Mouse (Mus musculus) stomach, embryonic 14.5 days (tissue): ENCODE results near the gene Cks2. TPM values are rescaled to one million over a fixed set of nuclear protein-coding genes. Genes with fewer than 3 reads are reported as not detected.
A peak's percentile ranks its signal among the peaks of the same experiment; 100 is the strongest.

ENCODE experiments used
- ATAC-seq: fragments of 200-750 bp; cut with Nextera tagmentation; 2 replicates; pipeline ENCODE4 v1.8.0; 2017; ENCODE audit warnings: low read depth, moderate TSS enrichment; ENCODE audit not compliant: insufficient number of reproducible peaks, insufficient read depth, low FRiP score
- H3K27ac ChIP-seq: fragments of 300-500 bp; sonication (generic); 2 replicates; pipeline ENCODE4 v1.5.1; 2014; ENCODE audit warnings: mild to moderate bottlenecking, low read length, moderate library complexity, mixed read lengths
- H3K27me3 ChIP-seq: fragments of 300-500 bp; sonication (generic); 2 replicates; pipeline ENCODE4 v1.6.1; 2014; ENCODE audit warnings: low read length, control low read depth, mixed read lengths; ENCODE audit not compliant: control insufficient read depth, insufficient read depth
- H3K36me3 ChIP-seq: fragments of 300-500 bp; sonication (generic); 2 replicates; pipeline ENCODE4 v1.6.1; 2014; ENCODE audit warnings: mild to moderate bottlenecking, control low read depth, low read length, moderate library complexity, mixed read lengths; ENCODE audit not compliant: control insufficient read depth, insufficient read depth
- H3K4me1 ChIP-seq: fragments of 300-500 bp; sonication (generic); 2 replicates; pipeline ENCODE4 v1.6.1; 2014; ENCODE audit warnings: low read length, control low read depth, mixed read lengths; ENCODE audit not compliant: control insufficient read depth, insufficient read depth
- H3K4me2 ChIP-seq: fragments of 300-500 bp; sonication (generic); replicated peaks from 2 replicates; pipeline ENCODE4 v1.6.1; 2014; ENCODE audit warnings: low read depth, low read length, control low read depth
- H3K4me3 ChIP-seq: fragments of 300-500 bp; sonication (generic); 2 replicates; pipeline ENCODE4 v1.5.1; 2014; ENCODE audit warnings: low read depth, low read length, control low read depth
- H3K9ac ChIP-seq: fragments of 300-500 bp; sonication (generic); replicated peaks from 2 replicates; pipeline ENCODE4 v1.6.1; 2014; ENCODE audit warnings: low read depth, mild to moderate bottlenecking, control low read depth, low read length, moderate library complexity, mixed read lengths
- H3K9me3 ChIP-seq: fragments of 300-500 bp; sonication (generic); 2 replicates; pipeline ENCODE4 v1.6.1; 2016; ENCODE audit warnings: low read depth, low read length, control low read depth; ENCODE audit not compliant: control insufficient read depth
- WGBS: fragments of 180-500 bp; shearing (Covaris S2); extraction: QIAGEN DNeasy Blood & Tissue Kit; methylation state at CpG from one replicate; pipeline ENCODE4 v1.1.7; 2014; 5-methylcytosine and 5-hydroxymethylcytosine counted together
- polyA plus RNA-seq: library from polyadenylated mRNA; unstranded; fragments of >200 nt; fragmentation: Nextera tagmentation; extraction: Ambion mirVana; gene quantifications from 2 replicates; pipeline ENCODE4 v1.2.1, GENCODE M21; 2014

The Cks2 gene
- 348 and 373 TPM in 2 replicates for polyA plus RNA-seq

DNA sequence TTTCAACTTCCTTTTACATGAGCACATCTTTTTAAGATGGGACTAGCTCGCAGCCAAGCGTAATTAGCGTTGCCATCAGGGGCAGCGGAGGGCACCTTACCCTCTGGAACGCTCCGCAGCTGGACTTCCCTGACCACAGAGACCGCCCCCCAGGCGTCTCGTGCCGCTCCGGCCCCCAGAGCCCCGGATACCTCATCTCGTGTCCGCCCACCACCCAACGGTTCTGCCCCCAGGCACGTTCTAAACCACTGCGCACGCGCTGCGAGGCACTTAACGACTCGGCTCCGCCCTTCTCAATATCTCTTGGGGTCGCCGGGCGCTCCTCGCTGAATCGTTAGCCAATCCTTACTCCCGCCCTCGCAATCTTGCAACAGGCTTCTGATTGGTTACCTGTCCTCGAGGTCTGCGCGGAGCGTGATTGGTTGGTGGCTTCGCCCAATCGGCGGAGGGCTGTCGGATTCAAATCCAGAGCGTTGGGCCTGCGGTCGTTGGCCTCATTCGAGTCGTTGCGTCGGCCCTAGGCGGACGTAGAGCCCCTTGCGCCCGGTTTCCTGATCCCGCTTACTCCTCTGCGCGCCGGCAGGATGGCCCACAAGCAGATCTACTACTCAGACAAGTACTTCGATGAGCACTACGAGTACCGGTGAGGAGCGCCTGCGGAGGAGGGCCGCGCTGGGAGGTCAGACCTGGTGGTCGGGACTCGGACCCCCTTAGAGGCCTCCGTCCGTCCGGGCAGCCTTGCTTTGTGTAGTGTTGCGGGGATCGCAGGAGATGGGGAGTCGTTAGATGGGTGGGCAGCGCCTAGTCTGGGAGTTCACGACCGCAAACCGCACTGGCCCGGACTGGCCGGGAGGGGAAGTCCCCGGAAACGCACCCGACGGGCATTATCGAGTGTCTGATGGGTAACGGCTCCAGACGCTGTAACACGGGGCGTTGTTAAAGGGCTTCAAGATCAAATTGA, at the start of gene Cks2:
TSS of gene Cks2 (plus strand) at position 404 of the 961 bp plus-strand sequence.
- WGBS, result under 1% methylated on average over 83 of the region's 83 CpGs
- H3K4me3 ChIP-seq, result peak within 1 kb of the TSS; percentile 81
- peak; percentile 98 for ATAC-seq

DNA sequence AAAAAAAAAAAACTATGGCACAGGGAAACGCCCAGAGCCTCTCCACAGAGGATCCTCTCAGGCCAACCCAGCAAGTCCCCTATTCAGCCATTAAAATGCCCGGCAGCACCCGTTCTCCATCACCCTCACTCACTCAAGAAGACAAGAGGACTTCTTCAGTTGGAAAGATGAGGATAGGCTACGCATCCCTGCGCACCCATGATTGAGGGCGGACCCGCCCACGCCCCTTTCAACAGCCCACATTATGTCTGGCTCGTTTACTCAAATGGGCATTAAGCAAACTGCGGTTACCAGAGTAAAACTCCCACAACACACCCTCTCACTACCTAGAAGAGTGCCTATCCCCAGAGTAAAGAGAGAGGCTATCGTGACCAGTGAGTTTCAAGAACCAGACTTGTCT, 49.6 kb upstream of the Cks2 start:
- Histone ChIP-seq H3K36me3 (no peaks in the 10 kb centered on the region), H3K9ac (no peak overlapping the region), H3K4me2 (peak overlapping the region; percentile 94; the same call in 1 of the 2 replicates), H3K4me3 (no peak overlapping the region), H3K4me1 (no peaks in the 10 kb centered on the region), H3K9me3 (no peaks in the 10 kb centered on the region), H3K27ac (no peak overlapping the region), H3K27me3 (no peaks in the 10 kb centered on the region)
- no peak for ATAC-seq
- 39% methylated on average over 11 of the region's 11 CpGs for WGBS

More for the DNA sequence above, at the start of gene Cks2:
- peak within 1 kb of the TSS; percentile 80 for H3K27ac ChIP-seq
- no peaks in the 10 kb centered on the region for H3K27me3 ChIP-seq
- peaks cover 22% of the 10 kb centered on the region for H3K4me1 ChIP-seq
- peak within 1 kb of the TSS; percentile 80 for H3K9ac ChIP-seq
- peak within 1 kb of the TSS; percentile 79 for H3K4me2 ChIP-seq
- H3K9me3 ChIP-seq, result no peaks in the 10 kb centered on the region
- H3K36me3 ChIP-seq, result no peaks in the 10 kb centered on the region

DNA sequence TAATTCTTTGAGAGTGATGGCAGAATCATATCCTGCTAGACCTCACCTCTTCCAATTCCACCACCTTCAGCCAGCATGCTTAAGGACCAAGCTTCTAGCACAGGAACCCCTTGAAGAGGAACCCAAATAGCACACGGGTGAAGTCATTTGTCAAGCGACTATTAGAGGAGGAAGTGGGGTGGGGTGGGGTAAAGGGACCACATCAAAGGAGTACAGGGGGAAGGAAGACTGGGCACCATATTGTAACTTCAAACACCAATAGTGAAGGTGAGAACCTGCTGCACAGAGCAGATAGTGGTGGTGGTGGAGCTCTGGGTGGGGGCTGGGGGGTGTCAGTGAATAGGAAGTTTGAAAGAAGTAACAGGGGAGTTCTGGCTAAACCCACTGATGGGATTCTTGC, 47.0 kb upstream of the Cks2 start:
- H3K27me3 ChIP-seq, result no peaks in the 10 kb centered on the region
- 41% methylated on average over 2 of the region's 2 CpGs for WGBS
- H3K9me3 ChIP-seq, result no peaks in the 10 kb centered on the region
- no peak overlapping the region for H3K27ac ChIP-seq
- no peak overlapping the region for H3K9ac ChIP-seq
- ATAC-seq, result no peak
- no peaks in the 10 kb centered on the region for H3K36me3 ChIP-seq
- no peak overlapping the region for H3K4me3 ChIP-seq
- no peak overlapping the region for H3K4me2 ChIP-seq
- H3K4me1 ChIP-seq, result 0 out of 2 replicates have a peak, but pooled peaks cover 2% of the 10 kb centered on the region

DNA sequence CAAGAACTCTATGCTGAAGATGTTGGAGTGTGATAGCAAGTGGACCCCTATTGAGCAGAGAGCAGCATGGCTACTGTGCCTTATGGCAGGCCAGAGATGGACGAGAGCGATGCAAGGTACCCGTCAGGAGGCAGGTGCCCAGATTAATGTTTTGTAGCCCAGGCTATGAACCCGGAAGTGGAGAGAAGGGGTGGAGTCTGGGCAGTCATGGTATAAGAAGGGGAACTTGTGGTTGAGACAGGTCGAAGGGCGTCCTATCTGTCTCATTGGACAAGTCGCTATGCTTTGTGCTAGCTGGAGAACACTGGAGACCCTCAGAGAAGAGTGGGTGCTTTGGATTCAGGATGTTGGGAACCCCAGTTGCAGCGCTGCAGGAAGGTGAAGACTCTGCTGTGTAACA, 44.9 kb upstream of the Cks2 start:
- Histone ChIP-seq H3K9me3 (no peaks in the 10 kb centered on the region), H3K9ac (no peak overlapping the region), H3K36me3 (no peaks in the 10 kb centered on the region), H3K27me3 (no peaks in the 10 kb centered on the region), H3K4me2 (no peak overlapping the region), H3K4me3 (no peak overlapping the region), H3K27ac (no peak overlapping the region), H3K4me1 (peaks cover 12% of the 10 kb centered on the region; the same call in 1 of the 2 replicates)
- no peak for ATAC-seq
- 82% methylated on average over 8 of the region's 8 CpGs for WGBS

DNA sequence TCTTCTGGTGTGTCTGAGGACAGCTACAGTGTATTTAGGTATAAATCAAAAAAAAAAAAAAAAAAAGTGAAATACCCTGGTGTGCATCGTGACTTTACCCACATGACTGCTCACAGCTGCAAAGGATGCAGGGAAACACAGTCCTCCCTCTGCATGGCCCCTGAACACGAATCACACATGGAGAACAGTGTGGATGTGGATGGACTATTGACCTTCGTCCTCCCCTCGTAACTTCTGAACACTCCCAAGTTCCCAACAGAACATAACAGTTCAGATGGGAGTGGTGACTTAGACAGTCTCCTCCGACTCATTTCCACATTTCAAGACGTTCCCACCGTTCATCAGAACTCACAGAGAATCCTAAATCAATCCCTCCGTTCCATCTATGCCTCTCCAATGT, 42.3 kb upstream of the Cks2 start:
- Histone ChIP-seq H3K9ac (no peak overlapping the region), H3K4me1 (peaks cover 12% of the 10 kb centered on the region; the same call in 1 of the 2 replicates), H3K4me2 (peak overlapping the region; percentile 39), H3K36me3 (no peaks in the 10 kb centered on the region), H3K4me3 (no peak overlapping the region; the same call in 1 of the 2 replicates), H3K9me3 (no peaks in the 10 kb centered on the region), H3K27me3 (no peaks in the 10 kb centered on the region), H3K27ac (no peak overlapping the region)
- no peak for ATAC-seq
- 60% methylated on average over 8 of the region's 8 CpGs for WGBS

DNA sequence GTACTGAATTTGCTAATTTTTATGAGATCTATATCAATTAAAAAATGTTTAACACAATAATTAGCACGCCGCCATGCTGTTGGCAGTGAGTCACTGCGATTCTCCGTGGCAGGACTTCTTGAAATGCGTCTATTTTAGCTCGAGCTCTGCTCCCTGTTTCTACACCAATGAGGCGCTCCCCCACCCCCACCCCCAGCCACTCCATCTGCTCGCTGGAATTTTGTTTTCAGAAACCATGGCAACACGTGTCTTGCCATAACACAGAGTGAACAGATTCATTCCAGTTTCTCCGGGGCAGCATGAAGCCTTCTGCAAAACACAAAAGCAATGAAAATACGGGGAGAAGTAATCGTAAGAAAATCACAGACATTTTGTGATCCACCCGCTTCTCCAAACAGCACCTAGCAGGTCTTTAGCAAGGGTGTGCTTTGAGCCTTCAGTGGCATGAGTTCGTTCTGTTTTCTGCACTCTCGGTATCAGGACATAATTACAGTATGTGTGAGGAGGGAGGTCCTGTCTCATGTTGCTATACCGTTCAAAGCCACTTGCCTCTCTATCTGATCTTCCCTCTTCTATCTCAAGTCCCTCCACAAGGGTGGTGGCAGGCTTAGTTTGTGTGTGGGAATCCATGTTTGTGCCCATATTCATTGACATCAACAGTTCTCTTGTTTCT, 41.7 kb upstream of the Cks2 start:
- WGBS, result 13% methylated on average over 16 of the region's 16 CpGs

DNA sequence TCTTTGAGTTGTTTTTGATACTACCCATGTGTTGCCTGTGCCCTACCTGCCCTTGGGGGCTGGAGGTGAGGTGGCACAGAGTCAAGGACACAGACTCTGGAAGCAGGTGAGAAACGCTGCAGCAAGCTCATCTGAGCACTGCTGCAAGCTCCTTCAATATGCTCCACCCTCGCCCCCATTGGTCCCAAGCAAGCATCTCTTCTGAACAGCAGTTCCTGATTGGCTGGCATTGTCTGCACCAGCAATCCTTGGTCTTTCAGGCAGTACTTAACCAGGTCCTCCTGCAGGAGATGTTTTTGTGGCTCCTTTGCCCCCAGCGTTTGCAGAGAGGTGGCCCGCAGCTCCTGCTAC, 41.2 kb upstream of the Cks2 start:
- ATAC-seq, result no peak
- Histone ChIP-seq H3K27me3 (no peaks in the 10 kb centered on the region), H3K27ac (no peak overlapping the region), H3K9me3 (no peaks in the 10 kb centered on the region), H3K36me3 (no peaks in the 10 kb centered on the region), H3K4me3 (no peak overlapping the region), H3K4me2 (peak overlapping the region; percentile 39; the same call in 1 of the 2 replicates), H3K4me1 (peaks cover 12% of the 10 kb centered on the region; the same call in 1 of the 2 replicates), H3K9ac (no peak overlapping the region)
- WGBS, result 46% methylated on average over 4 of the region's 4 CpGs

More for the DNA sequence above, 41.7 kb upstream of the Cks2 start:
- no peak overlapping the region for H3K9ac ChIP-seq
- H3K36me3 ChIP-seq, result no peaks in the 10 kb centered on the region
- peaks cover 12% of the 10 kb centered on the region; the same call in 1 of the 2 replicates for H3K4me1 ChIP-seq
- no peaks in the 10 kb centered on the region for H3K27me3 ChIP-seq
- no peaks in the 10 kb centered on the region for H3K9me3 ChIP-seq
- peak overlapping the region; percentile 39 for H3K4me2 ChIP-seq
- ATAC-seq, result peak; percentile 81; the same call in 1 of the 2 replicates
- no peak overlapping the region for H3K27ac ChIP-seq
- H3K4me3 ChIP-seq, result peak overlapping the region; percentile 7; the same call in 1 of the 2 replicates

DNA sequence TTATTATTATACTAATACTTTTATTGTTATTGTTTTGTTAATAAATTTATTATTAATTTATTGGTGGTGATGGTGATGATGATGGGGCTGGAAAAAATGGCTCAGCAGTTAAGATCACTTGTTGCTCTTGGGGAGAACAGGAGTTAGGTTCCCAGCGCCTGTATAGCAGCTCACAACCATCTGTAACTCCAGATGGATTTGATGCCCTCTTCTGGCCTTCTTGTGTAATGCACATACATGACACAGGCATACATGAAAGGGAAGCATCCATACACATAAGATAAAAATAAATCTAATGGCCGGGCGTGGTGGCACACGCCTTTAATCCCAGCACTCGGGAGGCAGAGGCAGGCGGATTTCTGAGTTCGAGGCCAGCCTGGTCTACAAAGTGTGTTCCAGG, 35.8 kb upstream of the Cks2 start:
- 0 out of 2 replicates have a peak, but pooled peaks cover 2% of the 10 kb centered on the region for H3K4me1 ChIP-seq
- ATAC-seq, result no peak
- WGBS, result 92% methylated on average over 7 of the region's 7 CpGs

More for the DNA sequence above, 35.8 kb upstream of the Cks2 start:
- H3K27ac ChIP-seq, result no peak overlapping the region
- H3K9ac ChIP-seq, result no peak overlapping the region
- no peak overlapping the region for H3K4me2 ChIP-seq
- no peaks in the 10 kb centered on the region for H3K36me3 ChIP-seq
- H3K9me3 ChIP-seq, result no peaks in the 10 kb centered on the region
- no peak overlapping the region for H3K4me3 ChIP-seq
- no peaks in the 10 kb centered on the region for H3K27me3 ChIP-seq
